Mouse (Mus musculus): ENCODE data around the gene Adprhl2. TPM values are rescaled to one million over a fixed set of nuclear protein-coding genes. Genes with fewer than 3 reads are reported as not detected.

Adprhl2 gene
- 67.2 and 70.5 TPM in 2 replicates for polyA plus RNA-seq (2016; fragmentation: Nextera tagmentation; extraction: Ambion mirVana)

GRCm38 (mm10) chr4:126321111-126321853 is at the start of gene Adprhl2:
Adprhl2 (minus strand) TSS chr4:126321703.
- Histone ChIP-seq H3K9me3 (no peaks in the 10 kb centered on the region), H3K4me3 (peak within 1 kb of the TSS; percentile 80), H3K4me1 (peaks cover 23% of the 10 kb centered on the region), H3K27me3 (peaks cover 36% of the 10 kb centered on the region), H3K4me2 (replicated peaks) (peak within 1 kb of the TSS; percentile 98), H3K27ac (replicated peaks) (peak within 1 kb of the TSS; percentile 81), H3K36me3 (peaks cover 21% of the 10 kb centered on the region), H3K9ac (replicated peaks) (peak within 1 kb of the TSS; percentile 87)
- WGBS: under 1% methylated on average over 79 of the region's 80 CpGs
- peak; percentile 85 for ATAC-seq (ENCODE audit: low FRiP score, low read depth)

GRCm38 (mm10) chr4:126360069-126360468 is 38.6 kb upstream of the Adprhl2 start:
- H3K4me2 ChIP-seq (replicated peaks): no peak overlapping the region
- 100% methylated on average over 1 of the region's 1 CpGs for WGBS
- H3K36me3 ChIP-seq: peaks cover 46% of the 10 kb centered on the region
- H3K9ac ChIP-seq (replicated peaks): no peak overlapping the region
- no peaks in the 10 kb centered on the region for H3K4me1 ChIP-seq
- no peaks in the 10 kb centered on the region for H3K27me3 ChIP-seq
- no peak overlapping the region for H3K4me3 ChIP-seq
- no peaks in the 10 kb centered on the region for H3K9me3 ChIP-seq
- no peak overlapping the region for H3K27ac ChIP-seq (replicated peaks)
- ATAC-seq (ENCODE audit: low FRiP score, low read depth): no peak

- H3K9me3 ChIP-seq: no peaks in the 10 kb centered on the region
- ATAC-seq (ENCODE audit: low FRiP score, low read depth): no peak
- H3K9ac ChIP-seq (replicated peaks): no peak overlapping the region
- H3K4me1 ChIP-seq: no peaks in the 10 kb centered on the region
- no peak overlapping the region for H3K4me2 ChIP-seq (replicated peaks)
- 68% methylated on average over 4 of the region's 4 CpGs for WGBS
- no peaks in the 10 kb centered on the region for H3K27me3 ChIP-seq
- H3K27ac ChIP-seq (replicated peaks): no peak overlapping the region
- no peak overlapping the region for H3K4me3 ChIP-seq
- H3K36me3 ChIP-seq: peaks cover 20% of the 10 kb centered on the region
Observed at GRCm38 (mm10) chr4:126343451-126343850, 21.9 kb upstream of the Adprhl2 start.

- H3K9ac ChIP-seq (replicated peaks): no peak overlapping the region
- H3K36me3 ChIP-seq: no peaks in the 10 kb centered on the region
- no peaks in the 10 kb centered on the region for H3K9me3 ChIP-seq
- H3K27ac ChIP-seq (replicated peaks): no peak overlapping the region
- H3K4me1 ChIP-seq: no peaks in the 10 kb centered on the region
- no peaks in the 10 kb centered on the region for H3K27me3 ChIP-seq
- no peak for ATAC-seq (ENCODE audit: low FRiP score, low read depth)
- WGBS: 51% methylated on average over 4 of the region's 4 CpGs
- H3K4me2 ChIP-seq (replicated peaks): no peak overlapping the region
- no peak overlapping the region for H3K4me3 ChIP-seq
Observed at GRCm38 (mm10) chr4:126339461-126339860, 18.0 kb upstream of the Adprhl2 start.

GRCm38 (mm10) chr4:126332358-126332757 is 10.9 kb upstream of the Adprhl2 start:
- Histone ChIP-seq H3K4me1 (no peaks in the 10 kb centered on the region), H3K27ac (replicated peaks) (no peak overlapping the region), H3K4me3 (no peak overlapping the region), H3K27me3 (no peaks in the 10 kb centered on the region), H3K36me3 (no peaks in the 10 kb centered on the region), H3K9me3 (no peaks in the 10 kb centered on the region), H3K9ac (replicated peaks) (no peak overlapping the region), H3K4me2 (replicated peaks) (no peak overlapping the region)
- 45% methylated on average over 3 of the region's 3 CpGs for WGBS
- no peak for ATAC-seq (ENCODE audit: low FRiP score, low read depth)

DNA sequence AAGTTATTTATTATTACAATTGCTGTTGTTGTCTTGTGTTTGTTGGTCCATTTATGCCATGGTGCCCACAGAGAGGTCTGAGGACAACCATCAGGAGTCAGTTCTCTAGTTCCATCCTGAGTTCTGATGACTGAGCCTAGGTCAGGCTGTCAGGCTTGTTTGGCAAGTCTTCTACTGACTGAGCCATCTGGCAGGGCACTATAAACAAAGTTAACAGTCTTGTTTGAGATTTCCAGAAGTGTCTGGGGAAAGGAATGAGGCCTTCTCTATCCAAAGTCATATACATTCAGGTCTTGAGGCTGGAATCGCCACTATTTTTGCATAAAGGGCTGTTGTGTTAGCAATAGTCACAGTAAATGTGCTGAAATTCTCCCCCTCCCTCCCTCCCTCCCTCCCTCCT is 10.2 kb upstream of the Adprhl2 start:
- WGBS: 82% methylated on average over 1 of the region's 1 CpGs
- H3K9ac ChIP-seq (replicated peaks): no peak overlapping the region
- no peak overlapping the region for H3K4me2 ChIP-seq (replicated peaks)
- no peaks in the 10 kb centered on the region for H3K4me1 ChIP-seq
- ATAC-seq (ENCODE audit: low FRiP score, low read depth): no peak
- H3K4me3 ChIP-seq: no peak overlapping the region
- no peak overlapping the region for H3K27ac ChIP-seq (replicated peaks)
- H3K27me3 ChIP-seq: no peaks in the 10 kb centered on the region
- H3K36me3 ChIP-seq: no peaks in the 10 kb centered on the region
- no peaks in the 10 kb centered on the region for H3K9me3 ChIP-seq

DNA sequence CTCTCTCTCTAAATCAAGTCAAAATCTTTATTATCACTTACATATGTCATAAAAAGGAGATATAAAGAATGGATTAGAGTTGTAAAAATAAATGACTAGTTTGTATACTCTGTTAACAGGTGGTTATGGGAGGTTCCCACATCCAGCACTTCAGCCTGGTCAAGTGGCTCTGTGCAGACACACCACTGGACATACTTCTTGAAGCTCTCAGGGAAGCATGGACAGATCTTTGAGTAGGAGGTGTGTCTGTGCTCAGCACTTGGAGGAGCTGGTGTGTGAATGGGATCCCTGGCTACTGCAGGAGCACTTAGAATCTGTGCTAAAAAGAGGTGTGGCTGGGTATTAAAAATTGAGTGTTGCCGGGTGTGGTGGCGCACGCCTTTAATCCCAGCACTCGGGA is 8.8 kb upstream of the Adprhl2 start:
- H3K4me2 ChIP-seq (replicated peaks): no peak overlapping the region
- H3K27me3 ChIP-seq: peaks cover 9% of the 10 kb centered on the region
- no peak overlapping the region for H3K27ac ChIP-seq (replicated peaks)
- ATAC-seq (ENCODE audit: low FRiP score, low read depth): no peak
- 96% methylated on average over 4 of the region's 4 CpGs for WGBS
- H3K36me3 ChIP-seq: no peaks in the 10 kb centered on the region
- peaks cover 3% of the 10 kb centered on the region for H3K4me1 ChIP-seq
- H3K9ac ChIP-seq (replicated peaks): no peak overlapping the region
- no peaks in the 10 kb centered on the region for H3K9me3 ChIP-seq
- no peak overlapping the region for H3K4me3 ChIP-seq

- no peak for ATAC-seq (ENCODE audit: low FRiP score, low read depth)
- Histone ChIP-seq H3K4me3 (no peak overlapping the region), H3K4me2 (replicated peaks) (no peak overlapping the region), H3K27ac (replicated peaks) (no peak overlapping the region), H3K9me3 (no peaks in the 10 kb centered on the region), H3K27me3 (peaks cover 38% of the 10 kb centered on the region), H3K9ac (replicated peaks) (no peak overlapping the region), H3K36me3 (no peaks in the 10 kb centered on the region), H3K4me1 (peaks cover 15% of the 10 kb centered on the region)
- 18% methylated on average over 6 of the region's 6 CpGs for WGBS
Observed at GRCm38 (mm10) chr4:126326036-126326435, 4.5 kb upstream of the Adprhl2 start.

DNA sequence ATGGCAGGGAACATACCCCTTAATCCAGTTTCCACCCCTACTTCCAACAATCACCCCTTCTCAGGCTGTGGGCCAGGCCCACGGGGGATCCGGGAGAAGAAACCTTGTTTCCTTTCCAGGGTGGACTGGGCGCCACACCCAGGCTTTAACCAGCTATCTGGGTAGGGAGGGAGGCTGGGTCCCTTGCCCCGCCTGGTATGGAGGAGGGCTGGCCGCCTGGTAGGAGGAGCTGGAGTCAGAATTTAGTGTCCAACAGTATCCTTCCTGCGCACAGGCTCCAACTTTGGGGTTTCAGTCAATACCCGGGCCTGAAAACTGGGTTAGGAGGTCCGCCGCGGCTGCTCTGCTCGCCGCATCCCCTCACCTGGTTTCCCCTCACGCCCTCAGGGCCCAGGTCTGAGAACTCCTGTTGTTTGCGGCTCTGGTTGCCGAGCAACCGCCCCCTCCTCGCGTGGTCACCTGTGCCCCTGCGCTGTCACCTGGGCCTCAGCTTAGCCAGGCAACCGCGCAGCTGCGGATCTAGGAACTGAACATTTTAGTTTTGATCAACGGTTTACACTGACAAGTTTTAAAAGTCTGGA is 3.9 kb upstream of the Adprhl2 start, which contains the start of gene Tekt2:
Gene Tekt2 (minus strand): TSS at position 408 of the 581 bp plus-strand sequence.
- H3K9ac ChIP-seq (replicated peaks): no peak within 1 kb of the TSS
- ATAC-seq (ENCODE audit: low FRiP score, low read depth): no peak
- peaks cover 21% of the 10 kb centered on the region for H3K4me1 ChIP-seq
- H3K4me2 ChIP-seq (replicated peaks): 0 out of 2 replicates have a peak within 1 kb of the TSS, but pooled peaks have one; percentile 11
- no peak within 1 kb of the TSS for H3K27ac ChIP-seq (replicated peaks)
- H3K9me3 ChIP-seq: no peaks in the 10 kb centered on the region
- H3K27me3 ChIP-seq: peaks cover 38% of the 10 kb centered on the region
- WGBS: 9% methylated on average over 23 of the region's 23 CpGs
- no peaks in the 10 kb centered on the region for H3K36me3 ChIP-seq
- H3K4me3 ChIP-seq: no peak within 1 kb of the TSS

- Histone ChIP-seq H3K27ac (replicated peaks) (no peak overlapping the region), H3K9me3 (no peaks in the 10 kb centered on the region), H3K4me2 (replicated peaks) (no peak overlapping the region), H3K27me3 (peaks cover 38% of the 10 kb centered on the region), H3K36me3 (no peaks in the 10 kb centered on the region), H3K9ac (replicated peaks) (no peak overlapping the region), H3K4me1 (peaks cover 23% of the 10 kb centered on the region), H3K4me3 (no peak overlapping the region)
- 18% methylated on average over 13 of the region's 13 CpGs for WGBS
- ATAC-seq (ENCODE audit: low FRiP score, low read depth): no peak
Observed at GRCm38 (mm10) chr4:126324861-126325260, 3.4 kb upstream of the Adprhl2 start.

GRCm38 (mm10) chr4:126322646-126323045 is 1.1 kb upstream of the Adprhl2 start:
- Histone ChIP-seq H3K27me3 (peaks cover 38% of the 10 kb centered on the region), H3K27ac (replicated peaks) (no peak overlapping the region), H3K36me3 (peaks cover 7% of the 10 kb centered on the region), H3K4me3 (no peak overlapping the region), H3K4me2 (replicated peaks) (no peak overlapping the region), H3K9ac (replicated peaks) (no peak overlapping the region), H3K9me3 (no peaks in the 10 kb centered on the region), H3K4me1 (peaks cover 23% of the 10 kb centered on the region)
- no peak for ATAC-seq (ENCODE audit: low FRiP score, low read depth)
- WGBS: 96% methylated on average over 13 of the region's 13 CpGs

DNA sequence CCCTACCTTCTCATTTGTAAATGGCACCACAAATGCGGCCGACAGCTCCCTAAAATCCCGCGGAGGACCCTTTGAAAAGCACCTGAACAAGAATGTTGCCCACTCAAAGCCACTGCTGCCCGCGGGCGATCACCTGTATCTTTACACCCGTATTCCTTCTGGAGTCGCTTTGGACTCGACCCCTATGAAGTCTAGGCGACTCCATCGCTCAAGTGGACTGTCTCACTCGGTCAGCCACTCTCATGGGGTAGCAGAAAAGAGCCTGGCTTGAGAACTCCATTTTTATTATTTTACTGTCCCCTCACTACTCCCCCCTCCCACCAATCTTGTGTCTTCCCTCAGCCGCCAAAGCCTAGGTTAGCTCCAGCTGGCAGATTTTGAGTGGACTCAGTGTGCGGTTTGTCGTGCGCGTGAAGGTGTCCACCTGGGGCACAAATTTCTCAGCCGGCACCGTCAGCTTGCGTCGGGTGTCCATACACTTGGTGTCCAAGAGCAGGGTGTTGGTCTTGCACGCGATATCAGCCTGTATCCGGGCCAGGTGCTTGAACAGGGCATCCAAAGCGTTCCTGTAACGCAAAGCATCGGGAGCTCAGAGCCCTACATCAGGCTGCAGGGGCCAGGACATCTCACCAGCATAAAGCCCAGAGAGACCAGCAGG is 480 bp upstream of the Adprhl2 start:
- Histone ChIP-seq H3K4me1 (peaks cover 23% of the 10 kb centered on the region), H3K9ac (replicated peaks) (no peak overlapping the region), H3K36me3 (peaks cover 14% of the 10 kb centered on the region), H3K27me3 (peaks cover 38% of the 10 kb centered on the region), H3K27ac (replicated peaks) (no peak overlapping the region), H3K9me3 (no peaks in the 10 kb centered on the region), H3K4me2 (replicated peaks) (peak overlapping the region; percentile 98), H3K4me3 (peak overlapping the region; percentile 80)
- WGBS: 56% methylated on average over 28 of the region's 28 CpGs
- peak; percentile 56; the same call in 1 of the 2 replicates for ATAC-seq (ENCODE audit: low FRiP score, low read depth)

All from midbrain, embryonic 12.5 days (tissue).